Mouse (Mus musculus) gastrocnemius, adult 2 months (tissue): ENCODE results near the gene Lamb2. TPM values are rescaled to one million over a fixed set of nuclear protein-coding genes. Genes with fewer than 3 reads are reported as not detected.
A peak's percentile ranks its signal among the peaks of the same experiment; 100 is the strongest.

ENCODE experiments used
- DNase-seq: peaks from one replicate; pipeline ENCODE4 v3.0.0; 2022
- H3K27ac ChIP-seq: fragments of 200-600 bp; 2 replicates; pipeline ENCODE4 v1.8.1; 2022; ENCODE audit warnings: mild to moderate bottlenecking
- H3K4me3 ChIP-seq: fragments of 200-600 bp; 2 replicates; pipeline ENCODE4 v1.8.1; 2022; ENCODE audit warnings: mild to moderate bottlenecking, moderate library complexity
- CTCF ChIP-seq: fragments of 200-600 bp; IDR thresholded peaks from 2 replicates; pipeline ENCODE4 v1.8.1; 2022; ENCODE audit warnings: antibody characterized with exemption, mild to moderate bottlenecking, moderate library complexity
- intact Hi-C: fragments of 180-260 bp; cut with DNase I; formaldehyde crosslinking; loops from one replicate; pipeline ENCODE4 v1.15.1; 2025
- total RNA-seq, 2 experiments: library from RNA; stranded (reverse); gene quantifications; 2 replicates each; pipeline ENCODE4 v1.2.3; 2021

Lamb2 gene
- total RNA-seq, 2 experiments from 2014 or later: 104 to 171 TPM

GRCm38 (mm10) chr9:108486973-108487530, 7.5 kb downstream of the Lamb2 start:
- Histone ChIP-seq H3K27ac (no peak overlapping the region), H3K4me3 (no peak overlapping the region)
- no peak for TF ChIP-seq CTCF
- intact Hi-C loops: no loop called here
- no peak for DNase-seq

GRCm38 (mm10) chr9:108488403-108488802, 8.9 kb downstream of the Lamb2 start:
- TF ChIP-seq CTCF: no peak
- intact Hi-C loops: no loop called here
- DNase-seq: peak; percentile 14
- H3K27ac ChIP-seq: no peak overlapping the region
- H3K4me3 ChIP-seq: no peak overlapping the region

GRCm38 (mm10) chr9:108489215-108489614, 9.7 kb downstream of the Lamb2 start:
- peak overlapping the region; percentile 97 for H3K27ac ChIP-seq
- no peak for TF ChIP-seq CTCF

GRCm38 (mm10) chr9:108489702-108490558, 10.4 kb downstream of the Lamb2 start:
- Histone ChIP-seq H3K4me3 (peak overlapping the region; percentile 93), H3K27ac (peak overlapping the region; percentile 97)
- DNase-seq: no peak
- intact Hi-C loops: loop anchor here (2.0 kb wide), 1 partner anchor 19 kb away; no protein-coding TSS in a partner anchor
- TF ChIP-seq CTCF: no peak

More at GRCm38 (mm10) chr9:108489215-108489614, 9.7 kb downstream of the Lamb2 start:
- peak overlapping the region; percentile 93; the same call in 1 of the 2 replicates for H3K4me3 ChIP-seq
- intact Hi-C loops: no loop called here
- no peak for DNase-seq

GRCm38 (mm10) chr9:108490559-108491285, 11.2 kb downstream of the Lamb2 start, which contains the start of gene Usp19:
TSS of gene Usp19 (plus strand) at chr9:108490602.
- intact Hi-C loops: loop anchor here (2.0 kb wide), 1 partner anchor 18 kb away; no protein-coding TSS in a partner anchor
- Histone ChIP-seq H3K4me3 (peak within 1 kb of the TSS; percentile 93), H3K27ac (peak within 1 kb of the TSS; percentile 97)
- no peak for TF ChIP-seq CTCF
- peak; percentile 98 for DNase-seq

- no peak for DNase-seq
- Histone ChIP-seq H3K27ac (peak overlapping the region; percentile 97), H3K4me3 (peak overlapping the region; percentile 93)
- no peak for TF ChIP-seq CTCF
- intact Hi-C loops: loop anchor here (2.0 kb wide), 1 partner anchor 18 kb away; no protein-coding TSS in a partner anchor
Measured at GRCm38 (mm10) chr9:108491286-108491580, 11.7 kb downstream of the Lamb2 start.

GRCm38 (mm10) chr9:108492043-108492750, 12.7 kb downstream of the Lamb2 start:
- Histone ChIP-seq H3K4me3 (peak overlapping the region; percentile 93), H3K27ac (peak overlapping the region; percentile 97)
- no peak for TF ChIP-seq CTCF
- peak; percentile 76 for DNase-seq
- intact Hi-C loops: no loop called here

- Histone ChIP-seq H3K4me3 (no peak overlapping the region), H3K27ac (peak overlapping the region; percentile 97; the same call in 1 of the 2 replicates)
- TF ChIP-seq CTCF: no peak
- DNase-seq: no peak
- intact Hi-C loops: no loop called here
Measured at GRCm38 (mm10) chr9:108493246-108493645, 13.7 kb downstream of the Lamb2 start.

GRCm38 (mm10) chr9:108494146-108494825, 14.8 kb downstream of the Lamb2 start:
- no peak for TF ChIP-seq CTCF
- Histone ChIP-seq H3K27ac (no peak overlapping the region), H3K4me3 (no peak overlapping the region)
- peak; percentile 14 for DNase-seq
- intact Hi-C loops: no loop called here

- Histone ChIP-seq H3K27ac (no peak overlapping the region), H3K4me3 (no peak overlapping the region)
- TF ChIP-seq CTCF: no peak
- intact Hi-C loops: no loop called here
- DNase-seq: no peak
Measured at GRCm38 (mm10) chr9:108494905-108495304, 15.4 kb downstream of the Lamb2 start.

GRCm38 (mm10) chr9:108499231-108499630, 19.7 kb downstream of the Lamb2 start:
- no peak for TF ChIP-seq CTCF
- Histone ChIP-seq H3K4me3 (no peak overlapping the region), H3K27ac (no peak overlapping the region)
- intact Hi-C loops: no loop called here
- DNase-seq: no peak

- intact Hi-C loops: no loop called here
- Histone ChIP-seq H3K4me3 (no peak overlapping the region), H3K27ac (no peak overlapping the region)
- no peak for TF ChIP-seq CTCF
- peak; percentile 18 for DNase-seq
Measured at GRCm38 (mm10) chr9:108499943-108500342, 20.4 kb downstream of the Lamb2 start.
